Mouse (Mus musculus) lung, postnatal 0 days (tissue): ENCODE measurements around the gene Ccr2.

Experiments used
- CTCF ChIP-seq: IDR thresholded peaks from 2 replicates; pipeline ENCODE4 v1.5.1; 2016; ENCODE audit warnings: antibody characterized with exemption, mild to moderate bottlenecking
- EP300 ChIP-seq: IDR thresholded peaks from 2 replicates; pipeline ENCODE4 v1.6.1; 2016; ENCODE audit warnings: antibody characterized with exemption, mild to moderate bottlenecking, control low read depth

- TF ChIP-seq CTCF: no peak
- TF ChIP-seq EP300: no peak
Measured at GRCm38 (mm10) chr9:124126373-124126772, 24.6 kb downstream of the Ccr2 start.
